Mouse (Mus musculus): ENCODE measurements around the gene Mybpc3. TPM values are rescaled to one million over a fixed set of nuclear protein-coding genes. Genes with fewer than 3 reads are reported as not detected.

Mybpc3 gene
- not detected for polyA plus RNA-seq (2017; shearing (Covaris generic))

GRCm38 (mm10) chr2:91117585-91118275, at the start of gene Mybpc3:
Mybpc3 (plus strand) TSS chr2:91118144.

GRCm38 (mm10) chr2:91070076-91070800, 47.7 kb upstream of the Mybpc3 start, which contains the start of gene Slc39a13:
Slc39a13 (minus strand) TSS chr2:91070417.

GRCm38 (mm10) chr2:91081775-91082695, 35.9 kb upstream of the Mybpc3 start, which contains the start of gene Spi1:
Spi1 (plus strand) TSS chr2:91082390.

GRCm38 (mm10) chr2:91183711-91184405, 65.9 kb downstream of the Mybpc3 start, which contains the start of gene Madd:
Madd (minus strand) TSS chr2:91183837.

Other genes starting within 250 kb of the Mybpc3 start
- 2.3 TPM for gene C1qtnf4, start 232.3 kb upstream of the Mybpc3 start, polyA plus RNA-seq (2017; shearing (Covaris generic))
- 55.7 TPM for gene Kbtbd4, start 213.4 kb upstream of the Mybpc3 start, polyA plus RNA-seq (2017; shearing (Covaris generic))
- 168 TPM for gene Ndufs3, start 213.3 kb upstream of the Mybpc3 start, polyA plus RNA-seq (2017; shearing (Covaris generic))
- 60.4 TPM for gene Celf1, start 177.8 kb upstream of the Mybpc3 start, polyA plus RNA-seq (2017; shearing (Covaris generic))
- gene Rapsn, start 82.5 kb upstream of the Mybpc3 start, polyA plus RNA-seq (2017; shearing (Covaris generic)), result 5.3 TPM
- 292 TPM for gene Psmc3, start 64.1 kb upstream of the Mybpc3 start, polyA plus RNA-seq (2017; shearing (Covaris generic))
- gene Slc39a13, start 47.7 kb upstream of the Mybpc3 start, polyA plus RNA-seq (2017; shearing (Covaris generic)), result 49.2 TPM
- gene Spi1, start 35.8 kb upstream of the Mybpc3 start, polyA plus RNA-seq (2017; shearing (Covaris generic)), result 1.3 TPM
- gene Madd, start 65.7 kb downstream of the Mybpc3 start, polyA plus RNA-seq (2017; shearing (Covaris generic)), result 140 TPM
- 3.2 TPM for gene Nr1h3, start 84.7 kb downstream of the Mybpc3 start, polyA plus RNA-seq (2017; shearing (Covaris generic))
- gene Acp2, start 84.7 kb downstream of the Mybpc3 start, polyA plus RNA-seq (2017; shearing (Covaris generic)), result 27.8 TPM
- gene Ddb2, start 118.8 kb downstream of the Mybpc3 start, polyA plus RNA-seq (2017; shearing (Covaris generic)), result 93.8 TPM
- 0.79 TPM for gene Pacsin3, start 137.8 kb downstream of the Mybpc3 start, polyA plus RNA-seq (2017; shearing (Covaris generic))
- 152 TPM for gene Arfgap2, start 146.8 kb downstream of the Mybpc3 start, polyA plus RNA-seq (2017; shearing (Covaris generic))

Data from inflammation-experienced regulatory T-cells, adult 16 weeks (primary cell).